Mouse (Mus musculus): ENCODE results near the gene 4933415A04Rik. TPM values are rescaled to one million over a fixed set of nuclear protein-coding genes. Genes with fewer than 3 reads are reported as not detected.
A peak's percentile ranks its signal among the peaks of the same experiment; 100 is the strongest.

4933415A04Rik gene
- polyA plus RNA-seq, 1 experiment from 2014 or later = 3.3 TPM

DNA sequence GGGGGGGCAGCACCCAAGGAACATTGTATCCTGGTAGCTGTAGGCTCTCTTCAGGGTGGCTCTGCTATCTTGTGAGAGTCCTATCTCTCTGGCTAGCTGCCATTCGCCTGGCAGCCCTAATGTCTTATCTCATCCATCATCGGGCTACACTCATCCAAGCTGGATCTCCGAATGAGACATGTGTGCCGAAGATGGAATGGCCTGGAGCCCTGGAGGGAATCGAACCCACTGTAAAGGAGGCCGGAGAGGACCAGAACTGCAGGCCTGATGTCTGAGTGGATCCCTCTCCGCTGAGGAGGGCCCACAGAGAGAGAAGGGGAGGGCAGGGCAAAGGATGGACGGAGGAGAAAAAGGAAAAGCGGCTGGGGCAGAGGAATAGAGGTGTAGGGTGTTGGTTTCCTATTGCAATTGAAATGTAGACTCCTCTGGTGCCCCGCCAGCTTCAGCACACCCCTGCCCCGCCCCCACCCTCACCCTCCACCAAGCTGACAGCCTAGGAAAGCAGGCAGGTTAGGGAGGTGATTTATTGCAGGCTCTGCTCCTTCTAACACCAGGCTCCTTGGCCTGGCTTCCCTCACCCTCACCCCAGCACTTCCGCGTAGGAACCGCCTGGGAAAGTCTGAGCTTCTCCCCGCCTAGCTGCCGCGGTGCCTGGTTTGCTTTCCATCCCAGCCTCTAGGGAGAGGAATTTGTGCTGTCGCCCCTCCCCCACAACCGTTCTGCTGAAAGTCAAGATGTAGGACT lies 47.0 kb downstream of the 4933415A04Rik start:
- Histone ChIP-seq H3K4me2 (replicated peaks) (no peak overlapping the region; the same call in 1 of the 2 replicates), H3K4me3 (replicated peaks; ENCODE audit: low read length) (no peak overlapping the region), H3K4me1 (replicated peaks; ENCODE audit: control insufficient read depth, insufficient read depth, low read length) (peaks cover 14% of the 10 kb centered on the region), H3K27ac (peak overlapping the region; percentile 59; the same call in 1 of the 2 replicates), H3K36me3 (replicated peaks; ENCODE audit: control insufficient read depth, insufficient read depth) (no peaks in the 10 kb centered on the region), H3K9ac (0 out of 2 replicates have a peak overlapping the region, but pooled peaks have one; percentile 5), H3K27me3 (ENCODE audit: control insufficient read depth, insufficient read depth, low read length) (no peaks in the 10 kb centered on the region), H3K9me3 (ENCODE audit: control insufficient read depth, low read length) (no peaks in the 10 kb centered on the region)
- DNase-seq (ENCODE audit: low spot score) (peak; percentile 59), ATAC-seq (ENCODE audit: low FRiP score) (peak; percentile 61)
- WGBS = 19% methylated on average over 19 of the region's 19 CpGs

GRCm38 (mm10) chr11:43636761-43637160 lies 49.9 kb downstream of the 4933415A04Rik start:
- H3K4me2 ChIP-seq (replicated peaks) = no peak overlapping the region
- no peak overlapping the region for H3K27ac ChIP-seq
- H3K27me3 ChIP-seq (ENCODE audit: control insufficient read depth, insufficient read depth, low read length) = no peaks in the 10 kb centered on the region
- H3K9ac ChIP-seq = no peak overlapping the region
- peaks cover 14% of the 10 kb centered on the region for H3K4me1 ChIP-seq (replicated peaks; ENCODE audit: control insufficient read depth, insufficient read depth, low read length)
- no peak overlapping the region for H3K4me3 ChIP-seq (replicated peaks; ENCODE audit: low read length)
- H3K9me3 ChIP-seq (ENCODE audit: control insufficient read depth, low read length) = no peaks in the 10 kb centered on the region
- WGBS = 67% methylated on average over 4 of the region's 4 CpGs
- H3K36me3 ChIP-seq (replicated peaks; ENCODE audit: control insufficient read depth, insufficient read depth) = no peaks in the 10 kb centered on the region
- ATAC-seq (ENCODE audit: low FRiP score) (no peak), DNase-seq (ENCODE audit: low spot score) (no peak)

DNA sequence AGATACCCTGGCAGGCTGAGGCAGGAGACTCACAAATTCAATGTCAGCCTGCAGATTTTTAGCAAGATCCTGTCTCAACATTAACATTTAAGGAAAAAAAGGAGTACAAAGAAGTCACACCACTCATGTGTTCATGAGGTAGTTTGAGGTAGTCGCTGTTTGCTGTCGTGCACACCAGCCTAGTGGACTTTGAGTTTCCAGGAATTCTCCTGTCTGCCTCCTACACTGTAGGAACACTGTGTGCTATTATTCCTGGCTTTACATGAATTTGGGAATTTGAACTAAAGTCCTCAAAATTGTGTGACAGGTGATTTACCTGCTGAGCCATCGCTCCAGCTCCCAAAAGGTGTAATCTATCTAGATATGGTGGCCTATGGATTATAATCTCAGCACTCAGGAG lies 51.6 kb downstream of the 4933415A04Rik start:
- Histone ChIP-seq H3K9ac (no peak overlapping the region), H3K36me3 (replicated peaks; ENCODE audit: control insufficient read depth, insufficient read depth) (no peaks in the 10 kb centered on the region), H3K9me3 (ENCODE audit: control insufficient read depth, low read length) (no peaks in the 10 kb centered on the region), H3K4me3 (replicated peaks; ENCODE audit: low read length) (no peak overlapping the region), H3K27me3 (ENCODE audit: control insufficient read depth, insufficient read depth, low read length) (no peaks in the 10 kb centered on the region), H3K4me1 (replicated peaks; ENCODE audit: control insufficient read depth, insufficient read depth, low read length) (peaks cover 11% of the 10 kb centered on the region), H3K4me2 (replicated peaks) (no peak overlapping the region), H3K27ac (no peak overlapping the region)
- ATAC-seq (ENCODE audit: low FRiP score) (no peak), DNase-seq (ENCODE audit: low spot score) (no peak)
- WGBS = 91% methylated on average over 3 of the region's 3 CpGs

Other genes starting within 250 kb of the 4933415A04Rik start
- gene Pttg1, start 160.8 kb upstream of the 4933415A04Rik start, polyA plus RNA-seq (2014; fragmentation: Nextera tagmentation; extraction: Ambion mirVana) = 44.9 and 53.0 TPM in 2 replicates
- 55.2 and 57.0 TPM in 2 replicates for gene Slu7, start 153.3 kb upstream of the 4933415A04Rik start, polyA plus RNA-seq (2014; fragmentation: Nextera tagmentation; extraction: Ambion mirVana)
- gene C1qtnf2, start 112.8 kb upstream of the 4933415A04Rik start, polyA plus RNA-seq (2014; fragmentation: Nextera tagmentation; extraction: Ambion mirVana) = 11.8 and 13.5 TPM in 2 replicates
- 10.9 and 11.9 TPM in 2 replicates for gene Ccnjl, start 58.3 kb upstream of the 4933415A04Rik start, polyA plus RNA-seq (2014; fragmentation: Nextera tagmentation; extraction: Ambion mirVana)
- not detected in 2 replicates for gene Fabp6, start 14.5 kb downstream of the 4933415A04Rik start, polyA plus RNA-seq (2014; fragmentation: Nextera tagmentation; extraction: Ambion mirVana)
- 42.1 and 42.7 TPM in 2 replicates for gene Pwwp2a, start 95.0 kb downstream of the 4933415A04Rik start, polyA plus RNA-seq (2014; fragmentation: Nextera tagmentation; extraction: Ambion mirVana)
- 78.1 and 78.9 TPM in 2 replicates for gene Ttc1, start 161.0 kb downstream of the 4933415A04Rik start, polyA plus RNA-seq (2014; fragmentation: Nextera tagmentation; extraction: Ambion mirVana)

All from hindbrain, embryonic 14.5 days (tissue).